Mouse (Mus musculus) intestine, embryonic 16.5 days (tissue): Measurements from ENCODE around the gene Fam181a. TPM values are rescaled to one million over a fixed set of nuclear protein-coding genes. Genes with fewer than 3 reads are reported as not detected.

Experiments used
- ATAC-seq: fragments of 200-750 bp; cut with Nextera tagmentation; 2 replicates; pipeline ENCODE4 v1.8.0; 2017; ENCODE audit warnings: moderate TSS enrichment, moderate library complexity
- H3K27ac ChIP-seq: fragments of 300-500 bp; sonication (generic); 2 replicates; pipeline ENCODE4 v1.5.1; 2014; ENCODE audit warnings: mild to moderate bottlenecking, low read length
- H3K27me3 ChIP-seq: fragments of 300-500 bp; sonication (generic); replicated peaks from 2 replicates; pipeline ENCODE4 v1.6.1; 2014; ENCODE audit warnings: low read length, control low read depth, mixed read lengths; ENCODE audit not compliant: control insufficient read depth, insufficient read depth
- H3K36me3 ChIP-seq: fragments of 300-500 bp; sonication (generic); 2 replicates; pipeline ENCODE4 v1.6.1; 2014; ENCODE audit warnings: low read length, control low read depth; ENCODE audit not compliant: control insufficient read depth, insufficient read depth
- H3K4me1 ChIP-seq: fragments of 300-500 bp; sonication (generic); 2 replicates; pipeline ENCODE4 v1.6.1; 2014; ENCODE audit warnings: low read length, control low read depth, mixed read lengths; ENCODE audit not compliant: control insufficient read depth, insufficient read depth
- H3K4me2 ChIP-seq: fragments of 300-500 bp; sonication (generic); 2 replicates; pipeline ENCODE4 v1.6.1; 2014; ENCODE audit warnings: low read depth, low read length, control low read depth
- H3K4me3 ChIP-seq: fragments of 300-500 bp; sonication (generic); 2 replicates; pipeline ENCODE4 v1.5.1; 2014; ENCODE audit warnings: mild to moderate bottlenecking, low read length
- H3K9ac ChIP-seq: fragments of 300-500 bp; sonication (generic); 2 replicates; pipeline ENCODE4 v1.6.1; 2014; ENCODE audit warnings: low read depth, low read length
- H3K9me3 ChIP-seq: fragments of 300-500 bp; sonication (generic); 2 replicates; pipeline ENCODE4 v1.6.1; 2016; ENCODE audit warnings: low read length, control low read depth; ENCODE audit not compliant: control insufficient read depth
- WGBS: fragments of 180-500 bp; shearing (Covaris S2); extraction: QIAGEN DNeasy Blood & Tissue Kit; methylation state at CpG from one replicate; pipeline ENCODE4 v1.1.7; 2014; 5-methylcytosine and 5-hydroxymethylcytosine counted together
- polyA plus RNA-seq: library from polyadenylated mRNA; unstranded; fragments of >200 nt; fragmentation: Nextera tagmentation; extraction: Ambion mirVana; gene quantifications from 2 replicates; pipeline ENCODE4 v1.2.1, GENCODE M21; 2015

Gene Fam181a
- polyA plus RNA-seq: not detected in 2 replicates

DNA sequence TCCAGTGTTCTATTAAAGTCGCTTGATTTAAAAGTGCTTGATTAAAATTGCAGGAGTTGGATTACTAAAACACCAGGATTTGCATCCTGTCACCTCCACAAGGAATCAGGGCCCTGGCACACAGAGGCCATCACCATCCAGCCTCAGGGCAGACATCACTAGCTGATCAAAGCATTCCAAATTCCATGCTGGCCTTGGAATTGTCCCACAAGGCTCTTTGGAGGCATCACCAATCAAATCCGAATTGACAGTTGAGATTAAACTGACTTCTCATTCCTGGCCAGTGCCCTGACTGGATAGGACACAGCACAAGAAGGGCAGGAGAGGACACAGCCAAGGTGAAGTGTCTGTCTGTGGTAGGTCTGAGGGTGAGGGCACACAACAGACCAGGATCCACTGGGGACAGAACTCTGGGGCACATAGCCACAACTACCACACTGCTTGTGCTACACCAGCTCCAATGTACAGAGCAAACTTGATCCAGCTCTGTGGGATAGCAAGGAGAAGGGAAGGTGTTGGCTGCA, at the start of gene Fam181a:
Gene Fam181a, plus strand, starts transcription at position 232 of the 524 bp plus-strand sequence.
- Histone ChIP-seq H3K4me1 (no peaks in the 10 kb centered on the region), H3K27me3 (peaks cover 18% of the 10 kb centered on the region), H3K36me3 (no peaks in the 10 kb centered on the region), H3K9ac (no peak within 1 kb of the TSS), H3K4me2 (no peak within 1 kb of the TSS), H3K4me3 (no peak within 1 kb of the TSS), H3K27ac (no peak within 1 kb of the TSS), H3K9me3 (no peaks in the 10 kb centered on the region)
- ATAC-seq: no peak
- 73% methylated on average over 2 of the region's 2 CpGs for WGBS

DNA sequence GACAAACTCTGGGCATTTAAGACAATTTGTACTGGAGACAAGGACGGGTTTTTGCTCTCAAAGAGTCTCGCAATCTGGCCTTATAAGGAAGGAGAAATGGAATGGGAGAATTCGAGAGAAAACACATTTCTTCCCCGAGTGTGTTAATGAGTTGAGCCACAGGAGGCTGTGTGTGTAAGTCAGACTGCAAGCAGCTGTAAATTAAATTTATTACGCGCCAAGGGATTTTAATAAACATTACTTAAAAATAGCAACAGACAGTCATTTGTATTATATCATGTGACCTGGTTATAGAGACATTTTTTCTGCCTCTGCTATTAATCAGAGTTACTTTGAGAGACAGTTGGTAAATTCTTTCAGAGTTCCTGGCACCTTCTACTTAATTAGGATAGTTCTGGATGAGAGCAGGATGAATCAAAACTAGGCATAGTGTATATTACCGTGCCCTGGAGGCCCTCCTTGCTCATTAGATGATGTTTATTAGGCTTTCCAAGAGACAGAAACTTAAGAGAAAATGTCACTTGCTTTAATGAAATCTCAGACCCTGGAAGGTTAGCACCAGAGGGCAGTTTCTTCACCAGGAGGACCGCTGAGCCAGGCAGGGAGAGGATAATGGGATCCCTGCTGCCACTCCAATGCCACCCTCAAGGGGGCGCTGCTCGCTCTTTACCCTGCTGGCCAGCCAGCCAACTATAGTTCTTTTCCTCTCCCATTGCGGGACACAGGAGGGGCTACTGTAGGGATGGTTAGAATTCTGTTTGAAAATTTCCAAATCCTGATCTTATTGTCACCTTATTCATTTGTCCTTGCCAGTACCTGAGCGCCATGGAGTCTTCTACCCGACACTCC, 48.5 kb upstream of the Fam181a start:
- no peak for ATAC-seq

DNA sequence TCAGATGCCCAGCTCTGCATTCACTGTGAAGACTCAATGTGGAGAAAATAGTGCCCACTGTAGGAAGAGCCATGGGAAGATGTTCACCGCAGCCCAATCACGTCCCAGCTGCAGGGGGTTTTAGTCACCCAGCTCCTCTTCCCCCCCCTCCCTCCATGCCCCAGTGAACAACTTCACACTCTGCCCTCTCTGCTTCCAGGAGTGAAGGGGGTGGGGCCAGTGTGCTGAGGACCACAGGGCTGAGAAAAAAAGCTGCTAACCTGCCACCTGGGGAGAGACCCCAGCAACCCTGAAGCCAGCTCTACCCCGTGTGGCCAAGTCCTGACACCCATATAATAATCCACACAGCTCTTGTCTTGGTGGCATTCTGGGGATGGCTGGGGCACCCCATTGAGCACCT, 44.2 kb upstream of the Fam181a start:
- no peaks in the 10 kb centered on the region for H3K9me3 ChIP-seq
- no peak overlapping the region for H3K27ac ChIP-seq
- 31% methylated on average over 3 of the region's 3 CpGs for WGBS
- no peaks in the 10 kb centered on the region; the same call in 1 of the 2 replicates for H3K27me3 ChIP-seq
- H3K4me2 ChIP-seq: no peak overlapping the region
- H3K36me3 ChIP-seq: no peaks in the 10 kb centered on the region
- no peak overlapping the region for H3K9ac ChIP-seq
- ATAC-seq: no peak
- 0 out of 2 replicates have a peak, but pooled peaks cover 2% of the 10 kb centered on the region for H3K4me1 ChIP-seq
- no peak overlapping the region for H3K4me3 ChIP-seq

More for the DNA sequence above, 48.5 kb upstream of the Fam181a start:
- WGBS: 52% methylated on average over 13 of the region's 13 CpGs
- Histone ChIP-seq H3K27me3 (no peaks in the 10 kb centered on the region), H3K4me3 (no peak overlapping the region), H3K9ac (no peak overlapping the region), H3K4me2 (no peak overlapping the region), H3K9me3 (no peaks in the 10 kb centered on the region), H3K4me1 (0 out of 2 replicates have a peak, but pooled peaks cover 2% of the 10 kb centered on the region), H3K36me3 (no peaks in the 10 kb centered on the region), H3K27ac (no peak overlapping the region)

DNA sequence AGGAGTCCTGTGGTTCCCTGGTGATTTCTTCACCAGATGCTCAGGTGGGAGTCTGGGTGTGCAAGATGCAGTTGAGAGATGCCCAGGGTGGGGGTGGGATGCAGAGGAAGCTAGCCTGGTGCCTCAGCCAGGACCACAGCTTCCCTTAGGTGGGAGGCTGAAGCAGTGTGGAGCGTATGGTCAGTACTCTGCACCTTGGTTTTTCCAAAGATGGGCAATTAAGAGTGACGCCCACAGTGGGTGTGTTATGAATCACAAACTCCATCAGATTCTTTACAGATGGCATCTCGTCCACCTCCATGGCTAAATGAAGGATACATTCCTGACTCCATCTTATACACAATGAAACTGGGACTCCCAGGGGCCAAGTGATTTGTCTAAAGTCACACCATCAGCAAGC, 38.6 kb upstream of the Fam181a start:
- WGBS: 87% methylated on average over 3 of the region's 3 CpGs
- no peaks in the 10 kb centered on the region; the same call in 1 of the 2 replicates for H3K27me3 ChIP-seq
- no peak overlapping the region for H3K4me2 ChIP-seq
- no peak overlapping the region for H3K9ac ChIP-seq
- ATAC-seq: no peak
- H3K36me3 ChIP-seq: no peaks in the 10 kb centered on the region
- no peak overlapping the region for H3K27ac ChIP-seq
- no peaks in the 10 kb centered on the region for H3K4me1 ChIP-seq
- H3K4me3 ChIP-seq: no peak overlapping the region
- no peaks in the 10 kb centered on the region for H3K9me3 ChIP-seq

DNA sequence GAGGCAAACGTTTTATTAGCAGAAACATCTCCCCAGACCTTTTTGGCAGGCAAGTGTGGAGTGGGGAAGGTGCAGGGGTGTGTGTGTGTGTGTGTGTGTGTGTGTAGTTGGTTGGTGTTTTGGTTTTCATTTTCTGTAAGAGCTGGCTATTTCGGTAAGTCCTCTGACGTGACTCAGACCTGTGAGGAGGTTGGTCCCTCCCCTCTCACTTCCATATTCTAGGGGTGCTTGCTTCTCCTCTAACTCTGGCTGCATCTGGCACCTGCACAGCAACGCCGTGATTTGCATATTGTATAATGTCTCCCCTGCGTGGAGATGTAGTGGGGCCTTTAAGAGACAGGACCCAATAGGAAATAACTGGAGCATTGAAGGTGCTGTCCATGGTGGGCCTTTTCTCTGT, 37.7 kb upstream of the Fam181a start:
- no peaks in the 10 kb centered on the region for H3K4me1 ChIP-seq
- WGBS: 60% methylated on average over 6 of the region's 6 CpGs
- no peaks in the 10 kb centered on the region for H3K36me3 ChIP-seq
- no peak overlapping the region for H3K9ac ChIP-seq
- no peak overlapping the region for H3K4me2 ChIP-seq
- no peaks in the 10 kb centered on the region for H3K9me3 ChIP-seq
- H3K27me3 ChIP-seq: no peaks in the 10 kb centered on the region; the same call in 1 of the 2 replicates
- H3K4me3 ChIP-seq: no peak overlapping the region
- H3K27ac ChIP-seq: no peak overlapping the region
- no peak for ATAC-seq

DNA sequence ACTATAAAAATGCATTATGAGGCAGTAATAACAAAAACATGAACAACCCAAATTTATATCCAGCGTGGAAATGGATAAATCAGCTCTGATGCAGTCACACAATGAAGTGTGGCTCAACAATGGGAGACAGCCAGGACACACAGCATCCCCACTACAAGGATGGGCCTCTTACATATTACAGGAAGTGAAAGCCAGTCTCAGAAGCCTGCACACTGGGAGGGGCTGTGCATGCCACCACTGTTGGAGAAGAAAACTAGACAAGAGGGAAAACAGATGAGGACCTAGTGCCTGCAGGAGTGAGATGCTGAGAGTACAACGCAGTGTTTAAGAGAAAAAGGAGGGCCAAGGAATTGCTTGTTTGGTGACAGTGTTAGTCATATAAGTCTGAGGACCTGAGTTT, 37.0 kb upstream of the Fam181a start:
- Histone ChIP-seq H3K4me3 (no peak overlapping the region), H3K27ac (no peak overlapping the region), H3K27me3 (no peaks in the 10 kb centered on the region; the same call in 1 of the 2 replicates), H3K9me3 (no peaks in the 10 kb centered on the region), H3K4me1 (no peaks in the 10 kb centered on the region), H3K36me3 (no peaks in the 10 kb centered on the region), H3K4me2 (no peak overlapping the region), H3K9ac (no peak overlapping the region)
- no peak for ATAC-seq
- 73% methylated on average over 2 of the region's 2 CpGs for WGBS

DNA sequence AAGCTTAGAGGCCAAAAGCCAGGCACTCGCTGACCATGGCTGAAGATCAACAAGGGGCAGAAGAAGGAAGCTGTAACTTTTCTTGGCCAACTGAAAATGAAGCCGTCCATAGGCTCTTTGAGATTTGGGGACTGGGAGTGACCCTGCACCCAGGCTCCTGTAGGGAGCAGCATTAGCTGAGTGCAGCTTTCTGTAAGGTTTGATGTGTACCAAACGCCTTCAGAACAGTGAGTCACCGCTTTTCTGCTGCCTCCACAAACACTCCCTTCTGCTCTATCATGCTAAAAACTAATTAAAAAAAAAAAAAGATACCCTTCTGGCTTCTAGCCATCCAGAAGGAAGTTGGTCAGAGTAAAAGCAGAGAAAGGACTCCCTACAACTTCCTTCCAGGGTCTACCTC, 34.4 kb upstream of the Fam181a start:
- H3K9me3 ChIP-seq: no peaks in the 10 kb centered on the region
- no peak for ATAC-seq
- H3K36me3 ChIP-seq: no peaks in the 10 kb centered on the region
- no peak overlapping the region for H3K9ac ChIP-seq
- no peaks in the 10 kb centered on the region for H3K4me1 ChIP-seq
- no peak overlapping the region for H3K4me3 ChIP-seq
- H3K4me2 ChIP-seq: no peak overlapping the region
- H3K27me3 ChIP-seq: no peaks in the 10 kb centered on the region
- no peak overlapping the region for H3K27ac ChIP-seq
- WGBS: 57% methylated on average over 4 of the region's 4 CpGs

DNA sequence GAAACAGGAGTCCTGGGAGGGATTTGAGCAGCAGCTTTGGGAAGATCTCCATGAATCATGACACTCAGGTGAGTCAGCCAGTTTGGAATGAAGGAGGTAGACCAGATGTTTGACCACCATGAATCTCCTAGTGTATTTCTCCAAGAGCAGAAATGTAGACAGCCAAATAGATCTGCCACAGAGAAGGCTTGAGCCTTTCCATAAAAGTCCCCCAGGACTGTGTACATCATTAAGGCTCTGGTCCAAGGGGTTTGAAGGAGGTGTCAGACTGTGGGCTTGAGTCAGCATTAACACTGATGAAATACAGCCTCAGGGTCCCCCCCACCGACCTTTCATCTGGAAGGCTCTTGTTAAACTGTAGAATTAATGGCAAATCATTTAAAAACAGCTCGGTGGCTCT, 29.3 kb upstream of the Fam181a start:
- no peaks in the 10 kb centered on the region for H3K9me3 ChIP-seq
- ATAC-seq: peak; percentile 39
- no peak overlapping the region for H3K4me2 ChIP-seq
- no peaks in the 10 kb centered on the region for H3K36me3 ChIP-seq
- no peak overlapping the region for H3K27ac ChIP-seq
- no peaks in the 10 kb centered on the region for H3K4me1 ChIP-seq
- no peaks in the 10 kb centered on the region for H3K27me3 ChIP-seq
- H3K4me3 ChIP-seq: no peak overlapping the region
- no peak overlapping the region for H3K9ac ChIP-seq
- 50% methylated on average over 2 of the region's 2 CpGs for WGBS

DNA sequence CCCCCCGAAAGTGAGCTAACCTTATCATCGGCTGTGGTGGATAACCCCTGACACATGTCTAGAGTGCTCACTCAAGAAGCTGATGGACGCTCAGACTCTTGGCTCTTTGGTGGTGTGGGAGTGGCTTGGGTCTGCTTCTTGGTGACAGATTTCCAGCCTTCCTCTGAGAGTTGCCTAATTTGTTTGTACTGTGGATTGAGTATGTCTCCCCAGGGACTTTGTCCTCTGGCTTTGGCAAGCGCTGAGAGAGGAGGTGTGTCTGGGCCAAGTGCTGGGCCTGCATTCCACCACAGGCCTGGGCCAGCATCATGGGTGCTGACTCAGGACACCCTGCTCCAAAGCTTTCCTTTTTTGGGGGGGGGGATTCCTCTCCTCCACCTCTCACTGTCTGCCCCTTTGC, 28.9 kb upstream of the Fam181a start:
- Histone ChIP-seq H3K4me1 (no peaks in the 10 kb centered on the region), H3K9me3 (no peaks in the 10 kb centered on the region), H3K36me3 (no peaks in the 10 kb centered on the region), H3K27me3 (no peaks in the 10 kb centered on the region), H3K4me2 (no peak overlapping the region), H3K27ac (no peak overlapping the region), H3K4me3 (no peak overlapping the region), H3K9ac (no peak overlapping the region)
- 39% methylated on average over 4 of the region's 4 CpGs for WGBS
- peak; percentile 96 for ATAC-seq
